Mouse (Mus musculus) kidney, postnatal 0 days (tissue): ENCODE measurements around the gene Fam78b. TPM values are rescaled to one million over a fixed set of nuclear protein-coding genes. Genes with fewer than 3 reads are reported as not detected.

Experiments
- ATAC-seq: fragments of 200-750 bp; cut with Nextera tagmentation; replicated peaks from 2 replicates; pipeline ENCODE4 v1.8.0; 2017; ENCODE audit warnings: low read depth, moderate number of reproducible peaks, moderate TSS enrichment, moderate library complexity; ENCODE audit not compliant: low FRiP score
- DNase-seq: peaks from one replicate; pipeline ENCODE4 v3.0.0-alpha.2; 2016; ENCODE audit warnings: low spot score
- H3K27ac ChIP-seq: fragments of 300-500 bp; sonication (generic); 2 replicates; pipeline ENCODE4 v1.5.1; 2014; ENCODE audit warnings: mild to moderate bottlenecking
- H3K27me3 ChIP-seq: fragments of 300-500 bp; sonication (generic); 2 replicates; pipeline ENCODE4 v1.6.1; 2014; ENCODE audit warnings: low read length, mixed read lengths; ENCODE audit not compliant: insufficient read depth
- H3K36me3 ChIP-seq: fragments of 300-500 bp; sonication (generic); 2 replicates; pipeline ENCODE4 v1.6.1; 2014; ENCODE audit warnings: low read length, mixed read lengths; ENCODE audit not compliant: insufficient read depth
- H3K4me1 ChIP-seq: fragments of 300-500 bp; sonication (generic); replicated peaks from 2 replicates; pipeline ENCODE4 v1.6.1; 2014; ENCODE audit warnings: antibody characterized with exemption, low read length, mixed read lengths; ENCODE audit not compliant: insufficient read depth
- H3K4me2 ChIP-seq: fragments of 300-500 bp; sonication (generic); 2 replicates; pipeline ENCODE4 v1.6.1; 2014; ENCODE audit warnings: mild to moderate bottlenecking, low read length, moderate library complexity, mixed read lengths
- H3K4me3 ChIP-seq: fragments of 300-500 bp; sonication (generic); replicated peaks from 2 replicates; pipeline ENCODE4 v1.5.1; 2014; ENCODE audit warnings: low read depth, low read length
- H3K9ac ChIP-seq: fragments of 300-500 bp; sonication (generic); 2 replicates; pipeline ENCODE4 v1.6.1; 2014; ENCODE audit warnings: low read depth, low read length
- H3K9me3 ChIP-seq: fragments of 300-500 bp; sonication (generic); replicated peaks from 2 replicates; pipeline ENCODE4 v1.6.1; 2016; ENCODE audit warnings: low read length, inconsistent platforms, mixed read lengths
- CTCF ChIP-seq: IDR thresholded peaks from 2 replicates; pipeline ENCODE4 v1.5.1; 2016; ENCODE audit warnings: antibody characterized with exemption, low read depth, mild to moderate bottlenecking, moderate library complexity
- WGBS: fragments of 180-500 bp; shearing (Covaris S2); extraction: QIAGEN DNeasy Blood & Tissue Kit; methylation state at CpG from one replicate; pipeline ENCODE4 v1.1.7; 2014; 5-methylcytosine and 5-hydroxymethylcytosine counted together
- polyA plus RNA-seq: library from polyadenylated mRNA; unstranded; fragments of >200 nt; fragmentation: Nextera tagmentation; extraction: Ambion mirVana; gene quantifications from 2 replicates; pipeline ENCODE4 v1.2.1, GENCODE M21; 2015

The Fam78b gene
- polyA plus RNA-seq, 1 experiment from 2014 or later = 1.0 TPM

DNA sequence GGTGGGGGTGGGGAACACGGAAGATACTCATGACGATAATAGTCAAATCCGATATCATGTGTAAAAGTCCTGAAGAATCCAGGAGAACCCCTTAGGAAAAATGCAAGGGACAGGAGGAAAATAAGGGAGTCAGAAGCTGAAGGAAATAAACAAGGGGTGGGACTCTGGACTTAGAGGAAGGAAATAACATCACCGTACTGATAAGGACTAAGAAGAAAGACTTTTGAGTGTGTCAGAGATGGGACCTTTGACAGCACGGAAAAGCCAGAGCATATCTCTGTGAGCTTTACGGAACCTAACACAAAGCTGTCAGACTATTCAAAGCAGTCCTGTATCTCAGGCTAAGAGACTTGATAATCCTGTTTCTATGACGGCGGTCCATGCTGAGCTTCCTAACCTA is 5.0 kb upstream of the Fam78b start:
- Histone ChIP-seq H3K36me3 (no peaks in the 10 kb centered on the region), H3K9me3 (no peaks in the 10 kb centered on the region), H3K4me3 (no peak overlapping the region), H3K4me2 (no peak overlapping the region), H3K4me1 (no peaks in the 10 kb centered on the region), H3K27ac (no peak overlapping the region), H3K9ac (no peak overlapping the region), H3K27me3 (no peaks in the 10 kb centered on the region; the same call in 1 of the 2 replicates)
- ATAC-seq = no peak
- WGBS = 83% methylated on average over 8 of the region's 8 CpGs
- no peak for DNase-seq
- TF ChIP-seq CTCF = no peak

GRCm38 (mm10) chr1:166996811-166997210 is 4.4 kb upstream of the Fam78b start:
- ATAC-seq (no peak), DNase-seq (no peak)
- peaks cover 4% of the 10 kb centered on the region for H3K27me3 ChIP-seq
- no peak overlapping the region for H3K27ac ChIP-seq
- peaks cover 5% of the 10 kb centered on the region for H3K4me1 ChIP-seq
- no peaks in the 10 kb centered on the region for H3K36me3 ChIP-seq
- H3K9ac ChIP-seq = no peak overlapping the region
- no peaks in the 10 kb centered on the region for H3K9me3 ChIP-seq
- no peak overlapping the region for H3K4me3 ChIP-seq
- no peak for TF ChIP-seq CTCF
- 66% methylated on average over 7 of the region's 7 CpGs for WGBS
- H3K4me2 ChIP-seq = no peak overlapping the region

DNA sequence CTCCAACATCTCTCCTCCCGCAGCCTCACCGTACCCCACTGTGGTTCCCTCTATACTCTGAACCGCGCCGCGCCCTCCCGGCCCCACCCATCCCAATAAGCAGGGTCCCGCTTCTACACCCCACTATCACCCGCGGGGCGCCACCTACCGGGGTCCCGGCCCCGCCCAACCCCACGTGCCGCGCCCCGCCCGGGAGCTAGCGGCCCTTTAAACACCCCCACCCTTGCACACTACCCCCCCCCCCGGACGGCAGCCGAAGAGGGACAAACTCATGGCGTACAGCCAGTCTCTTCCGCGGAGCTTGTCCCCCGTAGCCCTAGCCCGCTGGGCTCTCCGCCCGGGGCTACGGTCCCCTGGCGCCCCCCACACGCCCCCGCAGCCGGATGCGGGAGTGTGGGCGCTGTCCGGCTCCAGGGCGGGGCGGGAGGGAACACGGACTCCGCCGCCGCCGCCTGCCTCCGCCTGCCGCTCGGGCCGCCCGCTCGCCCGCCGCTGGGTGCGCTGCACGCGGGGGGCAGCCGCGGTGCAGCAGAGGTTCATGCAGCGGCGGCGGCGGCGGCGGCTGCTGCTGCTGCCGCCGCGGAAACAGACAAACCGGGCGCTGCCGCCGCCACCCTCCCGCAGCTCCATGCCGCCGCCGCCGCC is 566 bp upstream of the Fam78b start:
- ATAC-seq (peak; percentile 81), DNase-seq (peak; percentile 61)
- H3K9ac ChIP-seq = peak overlapping the region; percentile 58
- WGBS = under 1% methylated on average over 61 of the region's 76 CpGs
- H3K9me3 ChIP-seq = no peaks in the 10 kb centered on the region
- peaks cover 9% of the 10 kb centered on the region for H3K4me1 ChIP-seq
- peak overlapping the region; percentile 73 for H3K4me3 ChIP-seq
- H3K36me3 ChIP-seq = no peaks in the 10 kb centered on the region
- H3K4me2 ChIP-seq = peak overlapping the region; percentile 97
- H3K27me3 ChIP-seq = peaks cover 19% of the 10 kb centered on the region
- 0 out of 2 replicates have a peak overlapping the region, but pooled peaks have one; percentile 36 for H3K27ac ChIP-seq
- TF ChIP-seq CTCF = no peak; the same call in 1 of the 2 replicates

GRCm38 (mm10) chr1:167001844-167002485 is 748 bp downstream of the Fam78b start:
- DNase-seq = no peak
- Histone ChIP-seq H3K27me3 (peaks cover 19% of the 10 kb centered on the region), H3K9me3 (no peaks in the 10 kb centered on the region), H3K36me3 (no peaks in the 10 kb centered on the region), H3K27ac (no peak overlapping the region), H3K4me1 (peaks cover 9% of the 10 kb centered on the region), H3K9ac (no peak overlapping the region), H3K4me2 (peak overlapping the region; percentile 97), H3K4me3 (peak overlapping the region; percentile 73)
- ATAC-seq = no peak; the same call in 1 of the 2 replicates
- 1% methylated on average over 30 of the region's 30 CpGs for WGBS
- TF ChIP-seq CTCF = no peak

- ATAC-seq = no peak; the same call in 1 of the 2 replicates
- under 1% methylated on average over 19 of the region's 19 CpGs for WGBS
Observed at GRCm38 (mm10) chr1:167002486-167002850, 1.3 kb downstream of the Fam78b start.

DNA sequence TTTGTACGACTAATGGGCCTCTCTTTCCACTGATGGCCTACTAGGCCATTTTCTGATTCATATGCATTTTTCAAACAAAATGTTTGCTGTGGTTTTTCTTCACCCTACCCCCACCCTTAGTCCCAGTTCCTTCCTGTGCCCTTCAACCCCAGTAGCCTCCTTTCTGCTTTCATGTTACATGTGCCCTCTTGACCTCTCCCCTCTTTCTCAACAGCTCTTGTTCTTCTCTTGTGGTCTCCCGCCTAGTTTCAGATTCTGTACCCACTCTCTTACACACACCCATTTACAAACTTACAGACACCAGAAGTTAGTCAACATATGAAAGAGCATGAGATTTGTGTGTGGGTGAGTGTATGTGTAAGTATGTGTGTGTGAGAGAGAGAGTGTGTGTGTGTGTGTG is 3.4 kb downstream of the Fam78b start:
- TF ChIP-seq CTCF = no peak
- no peak for ATAC-seq
- 76% methylated on average over 2 of the region's 2 CpGs for WGBS

More at GRCm38 (mm10) chr1:167002486-167002850, 1.3 kb downstream of the Fam78b start:
- peaks cover 9% of the 10 kb centered on the region for H3K4me1 ChIP-seq
- no peak overlapping the region for H3K27ac ChIP-seq
- peak; percentile 65 for TF ChIP-seq CTCF
- peak overlapping the region; percentile 73 for H3K4me3 ChIP-seq
- H3K36me3 ChIP-seq = no peaks in the 10 kb centered on the region
- H3K27me3 ChIP-seq = peaks cover 19% of the 10 kb centered on the region
- DNase-seq = peak; percentile 87
- no peaks in the 10 kb centered on the region for H3K9me3 ChIP-seq
- no peak overlapping the region for H3K9ac ChIP-seq
- peak overlapping the region; percentile 97 for H3K4me2 ChIP-seq

More for the DNA sequence above, 3.4 kb downstream of the Fam78b start:
- Histone ChIP-seq H3K27ac (no peak overlapping the region), H3K4me2 (no peak overlapping the region), H3K9ac (no peak overlapping the region), H3K4me1 (peaks cover 12% of the 10 kb centered on the region), H3K36me3 (no peaks in the 10 kb centered on the region), H3K4me3 (no peak overlapping the region), H3K9me3 (no peaks in the 10 kb centered on the region), H3K27me3 (peaks cover 19% of the 10 kb centered on the region)
- DNase-seq = no peak
